Mouse (Mus musculus): ENCODE data around the gene Iqcf6. TPM values are rescaled to one million over a fixed set of nuclear protein-coding genes. Genes with fewer than 3 reads are reported as not detected.

The Iqcf6 gene
- polyA plus RNA-seq, 1 experiment from 2014 or later, result not detected

DNA sequence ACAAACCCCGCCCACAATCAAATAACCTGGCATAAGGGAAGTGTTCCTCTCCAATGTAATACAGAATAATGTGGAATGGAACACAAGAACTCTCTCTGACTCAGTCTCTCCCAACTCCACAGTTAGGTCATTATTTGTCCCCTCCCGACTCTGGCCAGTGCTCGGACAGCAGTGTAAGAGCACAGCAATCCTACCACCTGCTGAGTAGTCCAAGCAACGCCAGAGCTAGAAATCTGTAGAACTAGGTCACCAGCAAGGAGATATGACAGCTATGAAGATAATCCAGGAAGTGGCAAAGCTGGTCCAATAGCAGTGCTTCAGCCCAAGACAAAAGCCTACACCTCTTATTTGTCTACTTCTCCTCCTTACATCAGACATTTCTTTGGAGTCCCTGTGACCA is 50.2 kb downstream of the Iqcf6 start:
- H3K9ac ChIP-seq (replicated peaks), result no peak overlapping the region
- ATAC-seq, result no peak

More for the DNA sequence above, 50.2 kb downstream of the Iqcf6 start:
- Histone ChIP-seq H3K4me3 (ENCODE audit: low read depth, low read length) (no peak overlapping the region), H3K9me3 (ENCODE audit: low read length) (no peaks in the 10 kb centered on the region), H3K27me3 (ENCODE audit: insufficient read depth, low read length) (no peaks in the 10 kb centered on the region), H3K4me1 (ENCODE audit: insufficient read depth) (no peaks in the 10 kb centered on the region), H3K36me3 (replicated peaks; ENCODE audit: insufficient read depth, low read length) (peaks cover 22% of the 10 kb centered on the region; the same call in 1 of the 2 replicates), H3K4me2 (ENCODE audit: low read depth, low read length) (no peak overlapping the region), H3K27ac (ENCODE audit: low read depth) (no peak overlapping the region)
- 78% methylated on average over 4 of the region's 4 CpGs for WGBS (ENCODE audit: insufficient replicate concordance)
- DNase-seq, result no peak
- no peak for TF ChIP-seq EP300 (IDR thresholded peaks at IDR 0.05; ENCODE audit: low read depth)
- no peak for TF ChIP-seq CTCF (IDR thresholded peaks at IDR 0.05; ENCODE audit: low read depth)

Other genes starting within 250 kb of the Iqcf6 start
- gene Rpl29, start 197.1 kb upstream of the Iqcf6 start, polyA plus RNA-seq (2015; fragmentation: Nextera tagmentation; extraction: Ambion mirVana), result 483 and 486 TPM in 2 replicates
- 30.4 and 38.7 TPM in 2 replicates for gene Acy1, start 188.3 kb upstream of the Iqcf6 start, polyA plus RNA-seq (2015; fragmentation: Nextera tagmentation; extraction: Ambion mirVana)
- gene Abhd14b, start 179.1 kb upstream of the Iqcf6 start, polyA plus RNA-seq (2015; fragmentation: Nextera tagmentation; extraction: Ambion mirVana), result 41.4 and 47.9 TPM in 2 replicates
- 15.8 and 16.2 TPM in 2 replicates for gene Abhd14a, start 178.9 kb upstream of the Iqcf6 start, polyA plus RNA-seq (2015; fragmentation: Nextera tagmentation; extraction: Ambion mirVana)
- 4.9 and 6.1 TPM in 2 replicates for gene Pcbp4, start 173.3 kb upstream of the Iqcf6 start, polyA plus RNA-seq (2015; fragmentation: Nextera tagmentation; extraction: Ambion mirVana)
- gene Gpr62, start 160.6 kb upstream of the Iqcf6 start, polyA plus RNA-seq (2015; fragmentation: Nextera tagmentation; extraction: Ambion mirVana), result not detected in 2 replicates
- 12.3 and 14.5 TPM in 2 replicates for gene Rrp9, start 150.6 kb upstream of the Iqcf6 start, polyA plus RNA-seq (2015; fragmentation: Nextera tagmentation; extraction: Ambion mirVana)
- 1.6 and 1.9 TPM in 2 replicates for gene Parp3, start 149.6 kb upstream of the Iqcf6 start, polyA plus RNA-seq (2015; fragmentation: Nextera tagmentation; extraction: Ambion mirVana)
- not detected in 2 replicates for gene Iqcf1, start 126.6 kb upstream of the Iqcf6 start, polyA plus RNA-seq (2015; fragmentation: Nextera tagmentation; extraction: Ambion mirVana)
- gene Iqcf5, start 112.0 kb upstream of the Iqcf6 start, polyA plus RNA-seq (2015; fragmentation: Nextera tagmentation; extraction: Ambion mirVana), result not detected in 2 replicates
- not detected in 2 replicates for gene Iqcf3, start 65.0 kb upstream of the Iqcf6 start, polyA plus RNA-seq (2015; fragmentation: Nextera tagmentation; extraction: Ambion mirVana)
- gene Iqcf4, start 55.6 kb upstream of the Iqcf6 start, polyA plus RNA-seq (2015; fragmentation: Nextera tagmentation; extraction: Ambion mirVana), result not detected in 2 replicates
- gene Grm2, start 29.5 kb downstream of the Iqcf6 start, polyA plus RNA-seq (2015; fragmentation: Nextera tagmentation; extraction: Ambion mirVana), result not detected in 2 replicates
- 25.6 and 33.1 TPM in 2 replicates for gene Tex264, start 59.3 kb downstream of the Iqcf6 start, polyA plus RNA-seq (2015; fragmentation: Nextera tagmentation; extraction: Ambion mirVana)
- gene Rad54l2, start 162.6 kb downstream of the Iqcf6 start, polyA plus RNA-seq (2015; fragmentation: Nextera tagmentation; extraction: Ambion mirVana), result 1.2 and 1.7 TPM in 2 replicates
- gene Dcaf1, start 195.3 kb downstream of the Iqcf6 start, polyA plus RNA-seq (2015; fragmentation: Nextera tagmentation; extraction: Ambion mirVana), result 3.1 and 5.0 TPM in 2 replicates